Comparison of ENCODE assay signal across 13 mouse cellular contexts in the genomic region with DNA sequence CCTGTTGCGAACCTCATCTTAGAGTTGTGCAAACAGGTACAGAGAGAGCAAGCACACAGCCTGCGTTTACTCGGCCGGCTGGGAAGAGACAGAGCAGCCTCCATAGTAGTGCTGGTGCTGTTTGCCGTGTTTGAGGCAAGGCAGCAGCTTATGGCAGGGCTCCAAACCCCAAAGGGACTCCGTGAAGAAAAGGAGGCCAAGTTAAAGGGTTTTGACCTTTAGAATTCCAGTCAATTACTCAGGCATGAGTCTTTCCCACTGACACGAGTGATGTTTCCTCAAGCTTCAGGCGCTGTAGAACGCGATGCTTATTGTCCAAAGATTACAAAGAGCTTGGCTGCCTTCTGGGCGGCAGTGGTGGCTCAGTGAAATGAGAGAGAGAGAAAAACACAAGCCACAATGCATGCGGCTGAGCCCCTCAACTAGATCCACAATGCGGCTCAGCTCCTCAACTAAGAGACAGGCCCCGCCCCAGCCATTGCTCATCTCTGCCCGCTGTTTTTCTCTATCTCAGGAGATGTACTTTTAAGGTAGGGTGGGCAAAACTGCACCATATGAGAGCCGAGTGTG. TPM values are rescaled to one million over a fixed set of nuclear protein-coding genes. Genes with fewer than 3 reads are reported as not detected.
DNase-seq lines count a peak whose midpoint lies in the region; ATAC-seq lines count a peak whose summit lies in the region.
"Had no signal": no experiment of that assay in that cellular context is flagged by ENCODE, and none has a peak within 500 bp of the region (broad histone marks: within the 10 kb centered on the region; RNA-seq: fewer than 3 reads in every experiment).

No protein-coding gene starts in this region.

- H3K27me3 ChIP-seq in hindbrain, embryonic 16.5 days (replicated peaks; ENCODE audit: control insufficient read depth, insufficient read depth, low read length), result no peaks in the 10 kb centered on the region
- no peaks in the 10 kb centered on the region for H3K27me3 ChIP-seq in neural tube, embryonic 15.5 days (replicated peaks)
- H3K27me3 ChIP-seq: embryonic facial prominence, embryonic 12.5 days had no signal

- WGBS in hindbrain, embryonic 16.5 days, result 35% methylated on average over 16 of the region's 16 CpGs
- WGBS in neural tube, embryonic 15.5 days, result 44% methylated on average over 16 of the region's 16 CpGs

- H3K4me3 ChIP-seq in hindbrain, embryonic 16.5 days (ENCODE audit: low read length), result no peak overlapping the region
- no peak overlapping the region for H3K4me3 ChIP-seq in neural tube, embryonic 15.5 days (replicated peaks)
- H3K4me3 ChIP-seq: embryonic facial prominence, embryonic 12.5 days had no signal

- H3K9me3 ChIP-seq in hindbrain, embryonic 16.5 days (ENCODE audit: control insufficient read depth, low read length), result peaks cover 4% of the 10 kb centered on the region; the same call in 1 of the 2 replicates
- 0 out of 2 replicates have a peak, but pooled peaks cover 3% of the 10 kb centered on the region for H3K9me3 ChIP-seq in neural tube, embryonic 15.5 days (replicated peaks)
- H3K9me3 ChIP-seq: embryonic facial prominence, embryonic 12.5 days had no signal

- 0 out of 2 replicates have a peak, but pooled peaks have one; percentile 30 for ATAC-seq in hindbrain, embryonic 16.5 days
- ATAC-seq in neural tube, embryonic 15.5 days (ENCODE audit: low FRiP score), result no peak

- H3K36me3 ChIP-seq in hindbrain, embryonic 16.5 days (ENCODE audit: control insufficient read depth, insufficient read depth, low read length), result no peaks in the 10 kb centered on the region
- H3K36me3 ChIP-seq in neural tube, embryonic 15.5 days, result no peaks in the 10 kb centered on the region
- H3K36me3 ChIP-seq: embryonic facial prominence, embryonic 12.5 days had no signal

- DNase-seq in gastrocnemius, adult 18-20 months (ENCODE audit: low spot score), result peak; percentile 22
- DNase-seq in gastrocnemius, postnatal 4 days (ENCODE audit: low spot score in 2 of 2), result no peak
- peak; percentile 12 for DNase-seq in right cerebral cortex, postnatal 4 days
- DNase-seq in right cerebral cortex, adult 18-20 months, result no peak
- no peak for DNase-seq in T-cell, adult 2 months (ENCODE audit: low spot score)
- DNase-seq in ovary, postnatal 14 days (ENCODE audit: low spot score), result no peak

- H3K4me1 ChIP-seq in hindbrain, embryonic 16.5 days (ENCODE audit: control insufficient read depth, insufficient read depth, low read depth, low read length), result no peaks in the 10 kb centered on the region
- H3K4me1 ChIP-seq in neural tube, embryonic 15.5 days, result peaks cover 7% of the 10 kb centered on the region
- H3K4me1 ChIP-seq: embryonic facial prominence, embryonic 12.5 days had no signal

- H3K4me2 ChIP-seq in hindbrain, embryonic 16.5 days (ENCODE audit: low read length), result peak overlapping the region; percentile 4; the same call in 1 of the 2 replicates
- no peak overlapping the region for H3K4me2 ChIP-seq in neural tube, embryonic 15.5 days
- H3K4me2 ChIP-seq: embryonic facial prominence, embryonic 12.5 days had no signal

- H3K9ac ChIP-seq in hindbrain, embryonic 16.5 days (ENCODE audit: low read depth, low read length), result 0 out of 2 replicates have a peak overlapping the region, but pooled peaks have one; percentile 21
- no peak overlapping the region for H3K9ac ChIP-seq in neural tube, embryonic 15.5 days (replicated peaks)
- H3K9ac ChIP-seq: embryonic facial prominence, embryonic 12.5 days; liver, embryonic 14.5 days had no signal

- H3K27ac ChIP-seq in hindbrain, embryonic 16.5 days (ENCODE audit: low read depth, low read length), result no peak overlapping the region
- H3K27ac ChIP-seq in neural tube, embryonic 15.5 days (replicated peaks), result no peak overlapping the region
- H3K27ac ChIP-seq: embryonic facial prominence, embryonic 12.5 days; liver, embryonic 14.5 days had no signal

RNA-seq across cellular contexts. Expression of a gene that starts 5.1 kb away (rescaled TPM):
- total RNA-seq in gastrocnemius, adult 18-20 months (2021), result not detected
- not detected for total RNA-seq in gastrocnemius, postnatal 4 days (2021)
- 0.20 TPM in 1 of 2 replicates, not detected in the other for polyA plus RNA-seq in hindbrain, embryonic 16.5 days (2015; fragmentation: Nextera tagmentation; extraction: Ambion mirVana)
- not detected in 2 replicates for polyA plus RNA-seq in neural tube, embryonic 15.5 days (2015; fragmentation: Nextera tagmentation; extraction: Ambion mirVana)
- total RNA-seq: ES-E14; left cerebral cortex, adult 8-10 months had no signal
- polyA plus RNA-seq: embryonic facial prominence, embryonic 12.5 days; gonadal fat pad, adult 2 months; liver, embryonic 14.5 days had no signal

RNA-seq across cellular contexts. Expression of a gene that starts 10.9 kb away (rescaled TPM):
- total RNA-seq in gastrocnemius, adult 18-20 months (2021), result not detected
- not detected for total RNA-seq in gastrocnemius, postnatal 4 days (2021)
- polyA plus RNA-seq in hindbrain, embryonic 16.5 days (2015; fragmentation: Nextera tagmentation; extraction: Ambion mirVana), result not detected in 2 replicates
- polyA plus RNA-seq in neural tube, embryonic 15.5 days (2015; fragmentation: Nextera tagmentation; extraction: Ambion mirVana), result not detected in 2 replicates
- total RNA-seq: ES-E14; left cerebral cortex, adult 8-10 months had no signal
- polyA plus RNA-seq: embryonic facial prominence, embryonic 12.5 days; liver, embryonic 14.5 days had no signal

RNA-seq across cellular contexts. Expression of a gene that starts 14.8 kb away (rescaled TPM):
- not detected for total RNA-seq in gastrocnemius, adult 18-20 months (2021)
- not detected for total RNA-seq in gastrocnemius, postnatal 4 days (2021)
- 0.10 and 0.12 TPM in 2 replicates for polyA plus RNA-seq in hindbrain, embryonic 16.5 days (2015; fragmentation: Nextera tagmentation; extraction: Ambion mirVana)
- polyA plus RNA-seq in neural tube, embryonic 15.5 days (2015; fragmentation: Nextera tagmentation; extraction: Ambion mirVana), result 0.11 TPM in 1 of 2 replicates, not detected in the other
- total RNA-seq: ES-E14; left cerebral cortex, adult 8-10 months had no signal
- polyA plus RNA-seq: embryonic facial prominence, embryonic 12.5 days; gonadal fat pad, adult 2 months; liver, embryonic 14.5 days had no signal

RNA-seq across cellular contexts. Expression of a gene that starts 19.8 kb away (rescaled TPM):
- not detected for total RNA-seq in gastrocnemius, adult 18-20 months (2021)
- under 1 TPM; 0.13 to 0.15 TPM for total RNA-seq in gastrocnemius, postnatal 4 days (2021)
- polyA plus RNA-seq in hindbrain, embryonic 16.5 days (2015; fragmentation: Nextera tagmentation; extraction: Ambion mirVana), result 1.0 and 1.2 TPM in 2 replicates
- 0.51 and 0.78 TPM in 2 replicates for polyA plus RNA-seq in neural tube, embryonic 15.5 days (2015; fragmentation: Nextera tagmentation; extraction: Ambion mirVana)
- total RNA-seq: ES-E14 had no signal
- polyA plus RNA-seq: liver, embryonic 14.5 days had no signal

RNA-seq across cellular contexts. Expression of a gene that starts 32.9 kb away (rescaled TPM):
- not detected for total RNA-seq in gastrocnemius, adult 18-20 months (2021)
- total RNA-seq in gastrocnemius, postnatal 4 days (2021), result under 1 TPM in 1 of 2 experiments, not detected in 1; 0.21 TPM
- not detected in 2 replicates for polyA plus RNA-seq in hindbrain, embryonic 16.5 days (2015; fragmentation: Nextera tagmentation; extraction: Ambion mirVana)
- polyA plus RNA-seq in neural tube, embryonic 15.5 days (2015; fragmentation: Nextera tagmentation; extraction: Ambion mirVana), result not detected in 2 replicates
- total RNA-seq: ES-E14; left cerebral cortex, adult 8-10 months had no signal
- polyA plus RNA-seq: embryonic facial prominence, embryonic 12.5 days; gonadal fat pad, adult 2 months had no signal

Comparison
In these comparisons a context has a peak if more than half of its experiments do, and no peak if none do; other contexts are left out.
1. DNase-seq: peak in gastrocnemius, adult 18-20 months (single experiment) and right cerebral cortex, postnatal 4 days (single experiment); none in gastrocnemius, postnatal 4 days (0 of 2), right cerebral cortex, adult 18-20 months (single experiment), T-cell, adult 2 months (single experiment) and ovary, postnatal 14 days (single experiment).